Mouse (Mus musculus): ENCODE data around the gene Cdc42ep4. TPM values are rescaled to one million over a fixed set of nuclear protein-coding genes. Genes with fewer than 3 reads are reported as not detected.
A peak's percentile ranks its signal among the peaks of the same experiment; 100 is the strongest.

The Cdc42ep4 gene
- polyA plus RNA-seq, 1 experiment = not detected

GRCm38 (mm10) chr11:113755878-113756277 is 4.2 kb upstream of the Cdc42ep4 start:
- 95% methylated on average over 14 of the region's 14 CpGs for WGBS
- no peak overlapping the region for H3K4me3 ChIP-seq (ENCODE audit: insufficient read depth, low read depth, low read length)
- H3K4me1 ChIP-seq (ENCODE audit: control insufficient read depth, insufficient read depth, low read length) = peaks cover 8% of the 10 kb centered on the region
- no peak overlapping the region for H3K27ac ChIP-seq (ENCODE audit: insufficient read depth, low read depth, low read length)
- TF ChIP-seq CTCF (IDR thresholded peaks at IDR 0.05; ENCODE audit: insufficient read depth, low read depth, low read length) (no peak), POLR2A (IDR thresholded peaks at IDR 0.05; ENCODE audit: insufficient read depth, low read depth, low read length) (no peak)

DNA sequence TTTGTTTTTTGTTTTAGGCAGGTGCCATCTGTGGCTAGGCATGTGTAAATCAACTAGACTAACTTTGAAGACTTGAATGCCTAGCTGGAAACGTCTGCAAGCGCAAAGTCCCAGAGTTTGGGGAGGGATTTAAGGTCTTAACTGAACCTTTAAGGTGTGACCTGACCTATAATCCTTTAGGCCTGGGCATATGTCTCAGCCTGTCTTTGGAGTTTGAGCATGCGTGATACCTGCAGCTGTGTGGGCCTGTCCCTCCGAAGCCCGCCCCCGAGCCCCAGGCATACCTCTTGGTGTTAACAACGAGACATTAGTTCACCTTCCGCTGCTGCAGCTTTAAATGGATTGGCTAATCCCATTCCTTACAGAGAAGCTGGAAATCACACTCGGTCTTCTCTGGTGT is 3.2 kb upstream of the Cdc42ep4 start:
- Histone ChIP-seq H3K4me3 (ENCODE audit: insufficient read depth, low read depth, low read length) (no peak overlapping the region), H3K27ac (ENCODE audit: insufficient read depth, low read depth, low read length) (no peak overlapping the region), H3K4me1 (ENCODE audit: control insufficient read depth, insufficient read depth, low read length) (peaks cover 16% of the 10 kb centered on the region)
- 87% methylated on average over 9 of the region's 9 CpGs for WGBS
- no peak for TF ChIP-seq POLR2A (IDR thresholded peaks at IDR 0.05; ENCODE audit: insufficient read depth, low read depth, low read length)
- no peak for TF ChIP-seq CTCF (IDR thresholded peaks at IDR 0.05; ENCODE audit: insufficient read depth, low read depth, low read length)

- H3K4me3 ChIP-seq (ENCODE audit: insufficient read depth, low read depth, low read length) = no peak overlapping the region
- TF ChIP-seq CTCF (IDR thresholded peaks at IDR 0.05; ENCODE audit: insufficient read depth, low read depth, low read length) = no peak
- TF ChIP-seq POLR2A (IDR thresholded peaks at IDR 0.05; ENCODE audit: insufficient read depth, low read depth, low read length) = no peak
- no peak overlapping the region for H3K27ac ChIP-seq (ENCODE audit: insufficient read depth, low read depth, low read length)
- H3K4me1 ChIP-seq (ENCODE audit: control insufficient read depth, insufficient read depth, low read length) = peaks cover 34% of the 10 kb centered on the region
- 95% methylated on average over 10 of the region's 10 CpGs for WGBS
Measured at GRCm38 (mm10) chr11:113752685-113753430, 1.2 kb upstream of the Cdc42ep4 start.

- H3K4me1 ChIP-seq (ENCODE audit: control insufficient read depth, insufficient read depth, low read length) = peaks cover 34% of the 10 kb centered on the region
- TF ChIP-seq POLR2A (IDR thresholded peaks at IDR 0.05; ENCODE audit: insufficient read depth, low read depth, low read length) = no peak
- no peak for TF ChIP-seq CTCF (IDR thresholded peaks at IDR 0.05; ENCODE audit: insufficient read depth, low read depth, low read length)
- no peak overlapping the region for H3K27ac ChIP-seq (ENCODE audit: insufficient read depth, low read depth, low read length)
- peak overlapping the region; percentile 70 for H3K4me3 ChIP-seq (ENCODE audit: insufficient read depth, low read depth, low read length)
- WGBS = 31% methylated on average over 15 of the region's 15 CpGs
Measured at GRCm38 (mm10) chr11:113752158-113752661, 529 bp upstream of the Cdc42ep4 start.

DNA sequence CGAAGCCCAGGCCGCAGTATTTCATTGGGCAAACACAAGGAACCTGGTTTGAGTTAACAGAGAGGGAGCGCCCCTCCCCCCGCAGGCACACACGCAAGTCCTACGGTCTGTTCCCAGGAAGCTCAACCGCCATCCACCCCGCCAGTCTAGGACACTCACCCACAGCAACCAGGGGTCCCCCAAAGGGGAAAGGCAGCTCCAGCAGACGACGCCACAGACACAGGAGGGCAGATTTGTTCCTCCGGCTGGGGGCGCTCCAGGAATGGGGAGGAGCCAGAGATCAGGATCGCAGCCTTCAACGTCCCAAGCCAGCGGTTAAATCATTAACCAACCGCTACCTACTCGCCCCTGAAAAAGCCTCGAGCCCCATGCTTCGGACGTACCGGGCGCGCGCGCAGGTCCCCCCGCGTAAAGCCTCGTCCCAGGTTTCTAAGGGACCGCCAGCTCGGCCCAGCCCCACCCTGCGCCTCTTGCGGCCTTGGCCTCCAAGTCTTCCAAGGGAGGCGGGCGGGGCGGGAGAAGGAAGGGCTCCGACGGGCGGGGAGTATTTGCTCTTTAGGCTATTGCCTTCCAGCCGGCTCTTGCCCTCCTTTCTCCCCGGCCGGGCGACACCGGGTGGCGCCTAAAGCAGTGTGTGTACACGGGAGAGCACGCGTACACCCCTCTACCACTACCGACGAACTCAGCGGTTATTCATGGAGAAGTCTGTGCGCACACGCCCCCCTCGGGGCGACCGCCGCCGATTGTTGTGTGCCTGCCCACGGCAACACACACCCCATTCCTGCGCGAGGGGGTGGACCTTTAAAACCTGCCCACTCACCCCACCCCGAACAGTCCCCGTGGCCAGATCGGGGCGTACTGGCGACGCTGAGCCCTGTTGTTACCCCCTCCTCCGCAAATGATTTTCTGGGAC is 854 bp downstream of the Cdc42ep4 start:
- 2% methylated on average over 67 of the region's 67 CpGs for WGBS
- Histone ChIP-seq H3K4me3 (ENCODE audit: insufficient read depth, low read depth, low read length) (peak overlapping the region; percentile 70), H3K27ac (ENCODE audit: insufficient read depth, low read depth, low read length) (peak overlapping the region; percentile 65), H3K4me1 (ENCODE audit: control insufficient read depth, insufficient read depth, low read length) (peaks cover 37% of the 10 kb centered on the region)
- no peak for TF ChIP-seq CTCF (IDR thresholded peaks at IDR 0.05; ENCODE audit: insufficient read depth, low read depth, low read length)
- TF ChIP-seq POLR2A (IDR thresholded peaks at IDR 0.05; ENCODE audit: insufficient read depth, low read depth, low read length) = no peak

DNA sequence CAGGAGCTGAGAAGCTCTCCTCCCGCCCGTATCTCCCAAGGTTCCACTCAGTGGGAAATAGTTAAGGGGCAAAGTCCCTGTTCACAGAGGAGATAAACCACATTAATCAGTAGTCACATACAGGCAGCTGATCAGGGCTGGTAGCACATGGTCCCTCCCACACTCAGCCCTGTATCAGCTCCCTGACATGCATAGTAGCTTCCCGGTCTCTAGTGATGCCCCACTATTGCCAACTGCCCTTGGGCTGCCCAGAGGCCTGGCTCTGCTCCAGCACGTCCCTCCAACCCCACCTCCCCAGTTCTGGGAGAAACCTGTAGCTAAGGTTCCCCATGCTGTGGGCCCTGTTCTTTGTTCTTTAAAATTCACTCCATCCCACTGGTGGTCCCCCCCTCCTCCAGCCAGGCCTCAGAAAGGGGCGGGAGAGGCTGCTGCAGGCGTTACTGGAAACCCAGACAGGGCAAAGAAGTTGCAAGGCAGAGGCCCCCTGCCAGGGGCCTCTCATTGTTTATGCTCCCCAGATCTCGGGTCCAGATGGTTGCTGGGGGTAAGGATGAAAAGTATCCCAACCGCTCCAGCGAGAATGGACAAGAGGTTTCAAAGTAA is 1.8 kb downstream of the Cdc42ep4 start:
- H3K4me3 ChIP-seq (ENCODE audit: insufficient read depth, low read depth, low read length) = peak overlapping the region; percentile 70
- WGBS = 50% methylated on average over 9 of the region's 9 CpGs
- TF ChIP-seq POLR2A (IDR thresholded peaks at IDR 0.05; ENCODE audit: insufficient read depth, low read depth, low read length) (no peak), CTCF (IDR thresholded peaks at IDR 0.05; ENCODE audit: insufficient read depth, low read depth, low read length) (no peak)
- H3K27ac ChIP-seq (ENCODE audit: insufficient read depth, low read depth, low read length) = peak overlapping the region; percentile 40; the same call in 1 of the 2 replicates
- H3K4me1 ChIP-seq (ENCODE audit: control insufficient read depth, insufficient read depth, low read length) = peaks cover 37% of the 10 kb centered on the region

DNA sequence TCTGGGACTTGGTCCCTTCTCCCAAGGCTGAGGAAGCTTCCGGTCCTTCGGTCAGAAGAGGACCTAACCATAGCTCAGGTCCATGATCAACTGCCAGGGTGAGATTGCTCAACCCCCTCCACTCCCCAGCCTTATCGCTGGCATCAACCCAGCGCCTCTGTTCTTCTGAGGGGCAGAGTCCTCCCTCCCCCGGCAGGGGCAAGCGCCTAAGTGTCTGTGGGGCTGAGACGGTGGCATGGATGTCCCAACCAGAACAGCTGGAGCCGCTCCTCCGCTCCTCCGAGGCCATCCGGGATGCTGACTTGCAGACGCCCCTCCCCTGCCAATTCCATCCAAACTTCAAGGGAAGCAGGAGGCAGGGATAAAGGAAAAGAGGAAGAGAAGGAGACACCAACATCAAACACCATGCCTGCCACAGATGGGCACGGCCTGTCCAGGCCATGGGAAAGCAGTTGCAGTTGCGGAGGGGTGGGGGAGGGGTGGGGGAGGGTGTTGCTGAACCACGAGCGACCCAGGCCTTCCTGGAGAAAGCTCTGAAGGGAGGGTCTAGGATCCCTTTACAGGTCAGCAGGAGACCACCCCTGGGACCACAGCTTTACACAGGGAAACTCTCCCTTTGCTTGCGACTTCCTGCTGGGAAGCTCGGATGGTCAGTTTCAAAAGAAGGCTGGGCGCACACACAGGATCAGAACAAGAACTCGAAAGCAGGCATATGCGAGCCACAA is 2.7 kb downstream of the Cdc42ep4 start:
- peak overlapping the region; percentile 40; the same call in 1 of the 2 replicates for H3K27ac ChIP-seq (ENCODE audit: insufficient read depth, low read depth, low read length)
- peaks cover 37% of the 10 kb centered on the region for H3K4me1 ChIP-seq (ENCODE audit: control insufficient read depth, insufficient read depth, low read length)
- TF ChIP-seq POLR2A (IDR thresholded peaks at IDR 0.05; ENCODE audit: insufficient read depth, low read depth, low read length) (no peak), CTCF (IDR thresholded peaks at IDR 0.05; ENCODE audit: insufficient read depth, low read depth, low read length) (no peak)
- 46% methylated on average over 21 of the region's 21 CpGs for WGBS
- H3K4me3 ChIP-seq (ENCODE audit: insufficient read depth, low read depth, low read length) = peak overlapping the region; percentile 70

- Histone ChIP-seq H3K4me1 (ENCODE audit: control insufficient read depth, insufficient read depth, low read length) (peaks cover 37% of the 10 kb centered on the region), H3K27ac (ENCODE audit: insufficient read depth, low read depth, low read length) (no peak overlapping the region), H3K4me3 (ENCODE audit: insufficient read depth, low read depth, low read length) (no peak overlapping the region)
- WGBS = 80% methylated on average over 11 of the region's 11 CpGs
- TF ChIP-seq POLR2A (IDR thresholded peaks at IDR 0.05; ENCODE audit: insufficient read depth, low read depth, low read length) (no peak), CTCF (IDR thresholded peaks at IDR 0.05; ENCODE audit: insufficient read depth, low read depth, low read length) (no peak)
Measured at GRCm38 (mm10) chr11:113747725-113748380, 3.8 kb downstream of the Cdc42ep4 start.

All from olfactory bulb, adult 2 months (tissue).